Mouse (Mus musculus) E14TG2a.4 (cell line): Measurements from ENCODE around the gene Olfr332.

Experiments used
- H3K27me3 ChIP-seq: 2 replicates; pipeline ENCODE4 v1.6.1; 2014; ENCODE audit warnings: low read length, control low read depth; ENCODE audit not compliant: insufficient read depth
- H3K36me3 ChIP-seq: 2 replicates; pipeline ENCODE4 v1.6.1; 2014; ENCODE audit warnings: low read length, control low read depth; ENCODE audit not compliant: insufficient read depth
- H3K4me1 ChIP-seq: replicated peaks from 2 replicates; pipeline ENCODE4 v1.6.1; 2014; ENCODE audit warnings: low read depth, low read length, control low read depth
- H3K4me3 ChIP-seq: replicated peaks from 2 replicates; pipeline ENCODE4 v1.5.1; 2014; ENCODE audit warnings: mild to moderate bottlenecking, low read length
- H3K9me3 ChIP-seq: 2 replicates; pipeline ENCODE4 v1.6.1; 2014; ENCODE audit warnings: low read length, control low read depth
- CTCF ChIP-seq: conservative IDR thresholded peaks from 2 replicates; pipeline ENCODE4 v1.5.1; 2014; ENCODE audit warnings: low read length
- NANOG ChIP-seq: IDR thresholded peaks from 2 replicates; pipeline ENCODE4 v1.6.1; 2014; ENCODE audit warnings: borderline replicate concordance, low read length, mixed read lengths
- POU5F1 ChIP-seq: IDR thresholded peaks from 2 replicates; pipeline ENCODE4 v1.6.1; 2014; ENCODE audit warnings: low read length, borderline replicate concordance

Gene Olfr332

GRCm38 (mm10) chr11:58452759-58453158 lies 39.6 kb downstream of the Olfr332 start, which contains the start of gene Lypd9:
Gene Lypd9 (minus strand): TSS chr11:58452923.
- H3K9me3 ChIP-seq = no peaks in the 10 kb centered on the region
- H3K4me3 ChIP-seq = no peak within 1 kb of the TSS
- no peaks in the 10 kb centered on the region for H3K36me3 ChIP-seq
- TF ChIP-seq NANOG = no peak
- TF ChIP-seq CTCF = no peak
- TF ChIP-seq POU5F1 = no peak
- H3K4me1 ChIP-seq = peaks cover 3% of the 10 kb centered on the region; the same call in 1 of the 2 replicates
- peaks cover 2% of the 10 kb centered on the region; the same call in 1 of the 2 replicates for H3K27me3 ChIP-seq
